Mouse (Mus musculus) left cerebral cortex, postnatal 10 days (tissue): ENCODE measurements at regions not wholly inside any gene's neighbourhood (a gene's known extent, or its start where the extent isn't known, plus 50 kb on each side); places are given as distances from the start of the nearest gene placed in this dataset.
"Not testable (repeated sequence)": the region's sequence is repeated elsewhere in the genome, so short reads cannot be mapped to it uniquely, and the experiment has no call there.

ENCODE experiments used
- DNase-seq, 2 experiments: peaks; one replicate each; pipeline ENCODE4 v3.0.0; 2021 to 2022; ENCODE audit warnings: low spot score in 2 of 2, mixed read lengths in 1 of 2; ENCODE audit errors: extremely low spot score in 1 of 2
- intact Hi-C: fragments of 180-260 bp; cut with DNase I; formaldehyde crosslinking; loops from one replicate; pipeline ENCODE4 v1.15.1; 2025

DNA sequence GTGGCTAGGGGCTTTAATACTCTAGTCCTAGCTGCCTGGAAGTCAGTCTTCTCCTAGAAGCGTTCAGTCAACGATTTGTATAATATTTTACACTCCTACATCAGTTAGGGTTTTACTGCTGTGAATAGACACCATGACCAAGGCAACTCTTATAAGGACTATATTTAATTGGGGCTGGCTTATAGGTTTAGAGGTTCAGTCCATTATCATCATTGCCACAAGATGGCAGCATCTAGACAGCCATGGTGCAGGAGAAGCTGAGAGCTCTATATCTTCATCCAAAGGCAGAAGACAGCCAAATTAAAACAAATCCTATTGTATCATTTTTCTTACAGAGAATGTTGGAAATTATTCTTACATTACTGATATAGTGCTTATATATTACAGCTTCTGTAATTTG is 167.0 kb upstream of the Ndn start:
- DNase-seq: no peak
- intact Hi-C loops: no loop called here

DNA sequence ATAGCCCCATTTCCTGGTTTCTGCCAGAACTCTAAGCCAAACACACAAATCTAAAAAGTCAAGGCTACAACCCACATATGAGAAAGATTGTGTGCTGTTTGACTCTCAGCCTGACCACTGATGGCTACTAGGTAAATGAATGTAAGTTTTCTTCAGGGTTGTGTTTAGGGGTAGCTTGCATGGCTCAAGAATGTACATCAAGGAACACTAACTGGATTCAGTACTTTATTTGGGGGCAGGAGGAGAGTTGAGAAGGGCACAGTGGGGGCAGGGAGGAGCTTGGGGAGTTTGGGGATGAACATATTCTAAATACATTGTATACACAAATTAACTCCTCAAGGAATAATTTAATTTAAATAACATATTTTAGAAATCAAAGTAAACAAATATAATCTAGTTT is 137.8 kb upstream of the Ndn start:
- intact Hi-C loops: no loop called here

DNA sequence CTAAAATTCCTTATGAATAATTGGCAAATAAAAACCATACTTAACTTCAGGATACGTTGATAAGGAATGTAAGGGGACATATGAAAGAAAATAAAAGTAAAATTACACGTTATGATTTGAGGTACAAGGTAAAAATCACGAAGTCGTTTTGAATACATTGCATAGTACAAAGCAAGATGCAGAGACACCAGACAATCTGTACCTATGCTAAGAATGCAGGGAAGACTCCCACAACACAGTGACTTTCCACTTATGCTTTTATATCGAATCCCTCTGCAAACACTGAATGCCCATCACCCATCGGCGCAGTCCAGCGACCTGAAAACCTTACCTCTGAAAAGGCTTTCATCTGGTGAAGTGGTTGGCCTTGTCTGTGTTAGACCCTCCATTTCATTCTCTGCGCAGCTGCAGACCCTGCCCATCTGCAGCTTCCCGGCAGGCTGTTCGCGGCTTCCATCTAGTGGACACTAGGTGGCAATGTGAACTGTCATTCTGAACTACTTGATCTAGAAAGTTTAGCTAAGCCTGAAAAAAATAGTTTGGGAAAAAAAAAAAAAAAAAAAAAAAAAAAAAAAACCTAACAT is 137.2 kb upstream of the Ndn start:
- intact Hi-C loops: no loop called here
- DNase-seq: peak in 1 of 2 experiments; percentile 48

More for the DNA sequence above, 137.8 kb upstream of the Ndn start:
- no peak for DNase-seq

DNA sequence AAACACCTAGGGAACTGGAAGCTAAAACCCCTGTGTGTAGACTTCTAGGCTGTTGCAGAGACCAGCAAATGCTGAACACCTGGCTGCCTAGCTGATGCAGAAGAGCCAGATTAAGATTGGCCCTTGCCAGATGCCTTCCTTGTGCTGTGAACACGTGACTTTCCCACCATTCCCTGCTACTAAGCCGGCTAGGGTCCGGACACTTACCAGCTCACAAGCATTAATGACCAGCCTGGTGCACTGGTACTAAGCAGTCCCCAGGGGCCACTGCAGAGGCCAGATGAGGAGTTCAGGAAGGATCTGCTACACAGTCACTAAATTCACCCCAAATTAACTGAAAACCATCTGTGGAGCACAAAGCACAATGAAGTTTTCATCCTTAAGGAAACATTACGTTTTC is 121.2 kb upstream of the Ndn start:
- intact Hi-C loops: no loop called here
- DNase-seq: no peak

DNA sequence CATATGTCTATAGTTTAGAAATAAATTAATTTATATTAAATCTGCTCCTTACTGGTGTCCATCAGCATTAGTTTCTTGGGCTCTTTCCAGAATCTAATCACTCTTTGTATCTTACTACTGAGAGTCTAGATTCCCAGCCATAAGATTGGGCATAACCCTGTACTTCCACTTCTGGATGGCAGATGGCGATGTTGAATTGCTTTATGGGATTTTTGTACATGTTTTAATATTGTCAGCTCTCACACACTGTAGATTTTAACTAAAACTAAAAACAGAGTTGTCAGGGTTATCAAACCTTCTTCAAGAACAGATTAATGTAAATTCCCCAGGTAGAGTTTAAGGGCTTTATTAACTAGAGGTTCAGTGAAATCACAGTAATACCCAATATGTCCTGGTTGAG is 118.6 kb upstream of the Ndn start:
- DNase-seq: no peak
- intact Hi-C loops: no loop called here

DNA sequence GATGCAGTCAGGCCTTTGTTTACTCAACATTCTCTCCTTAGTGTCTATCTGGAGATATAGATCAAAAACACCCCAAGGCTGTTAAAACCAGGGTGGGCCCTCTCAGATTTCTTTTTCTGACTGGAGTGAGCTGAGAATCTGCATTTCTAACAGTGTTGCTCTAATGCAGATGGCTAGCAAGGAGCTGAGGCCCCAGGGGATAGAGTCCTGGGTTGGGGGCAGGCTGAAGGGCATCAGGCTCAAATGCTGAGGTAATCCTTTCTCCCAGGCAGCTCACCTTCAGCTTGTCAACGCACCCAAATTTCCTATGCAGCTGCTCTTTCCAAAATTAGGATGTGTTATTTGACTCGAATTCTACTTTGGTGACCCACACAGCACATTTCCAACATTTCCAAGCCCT is 115.7 kb upstream of the Ndn start:
- intact Hi-C loops: loop anchor here (2.0 kb wide), 1 partner anchor 148 kb away; no protein-coding TSS in a partner anchor
- no peak for DNase-seq

DNA sequence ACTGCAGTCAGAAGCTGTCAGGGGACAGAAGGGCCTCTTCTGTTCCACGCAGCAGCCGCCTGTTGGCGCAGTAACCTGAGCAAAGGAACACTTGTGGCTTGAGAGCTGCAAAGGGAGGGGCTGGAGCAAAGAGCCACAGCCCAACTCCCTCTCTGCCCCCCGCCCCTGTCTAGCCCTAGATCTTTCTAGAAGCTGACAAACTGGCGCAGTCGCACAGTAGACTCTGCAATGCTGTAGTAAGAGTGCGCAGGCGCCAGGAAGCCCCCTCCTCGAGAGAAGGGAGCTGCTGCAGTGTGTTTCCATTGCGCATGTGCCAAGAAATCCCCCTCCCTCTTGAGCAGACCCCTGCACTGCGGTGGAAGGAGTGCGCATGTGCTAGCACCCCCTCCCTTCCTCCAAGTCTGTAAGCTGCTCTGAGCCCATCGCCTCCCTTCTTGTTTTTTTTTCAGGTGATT is 115.2 kb upstream of the Ndn start:
- intact Hi-C loops: loop anchor here (2.0 kb wide), 1 partner anchor 148 kb away; no protein-coding TSS in a partner anchor
- peak; percentile 76 to 78 for DNase-seq

DNA sequence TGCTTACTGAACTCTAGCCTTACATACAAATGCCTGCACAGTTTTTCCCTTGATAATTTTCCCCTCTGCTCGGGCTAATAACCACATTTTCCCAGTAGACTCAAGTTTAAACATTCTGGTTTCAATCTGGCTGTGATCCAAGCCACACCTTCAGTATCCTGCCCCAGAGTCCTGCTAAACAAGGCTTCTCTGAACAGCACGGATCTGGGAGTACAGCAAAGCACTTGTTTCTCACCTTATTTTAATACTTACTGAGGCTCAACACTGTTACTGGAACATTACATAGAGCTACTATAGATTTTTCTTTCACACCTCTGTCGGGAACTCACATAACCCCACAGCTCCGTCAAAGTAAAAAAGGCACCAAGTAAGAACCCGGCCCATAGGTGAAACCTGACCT is 114.3 kb upstream of the Ndn start:
- no peak for DNase-seq
- intact Hi-C loops: no loop called here

DNA sequence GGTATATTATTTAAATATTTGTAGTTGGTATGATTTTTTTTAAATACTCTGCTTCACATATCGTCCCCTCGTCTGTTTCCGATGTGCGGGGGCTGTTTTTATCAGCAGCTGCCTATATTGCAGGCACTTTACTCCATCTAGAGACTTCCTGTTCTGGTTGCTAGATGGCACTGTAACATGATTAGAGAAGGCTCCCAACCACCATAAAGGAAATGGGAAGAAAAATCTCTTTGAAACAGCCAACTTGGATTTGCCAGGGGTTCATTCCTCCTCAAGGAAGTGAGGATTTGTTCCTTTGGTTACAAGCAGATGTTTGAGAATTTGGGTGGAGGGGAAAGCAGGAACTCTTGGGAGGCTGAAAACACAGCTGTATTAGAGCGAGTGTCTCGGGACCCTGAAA is 112.3 kb upstream of the Ndn start:
- intact Hi-C loops: no loop called here
- no peak for DNase-seq

DNA sequence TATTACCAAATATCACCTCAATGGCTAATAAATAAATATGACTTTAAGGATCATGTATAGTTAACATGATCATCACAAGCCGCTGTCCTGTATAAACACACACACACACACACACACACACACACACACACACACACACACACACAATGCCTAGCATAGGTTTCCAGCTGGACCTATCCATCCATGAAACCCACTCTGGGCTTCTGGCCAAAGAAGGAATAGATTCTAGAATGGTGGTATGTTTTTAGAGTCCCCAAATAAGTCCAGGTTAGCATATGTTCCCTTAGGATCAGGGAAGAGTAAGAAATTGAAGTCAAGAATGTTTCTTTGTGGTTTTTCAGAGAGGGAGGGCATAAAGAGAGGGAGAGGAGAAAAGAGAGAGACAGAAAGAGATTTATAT is 110.6 kb upstream of the Ndn start:
- no peak for DNase-seq
- intact Hi-C loops: no loop called here

DNA sequence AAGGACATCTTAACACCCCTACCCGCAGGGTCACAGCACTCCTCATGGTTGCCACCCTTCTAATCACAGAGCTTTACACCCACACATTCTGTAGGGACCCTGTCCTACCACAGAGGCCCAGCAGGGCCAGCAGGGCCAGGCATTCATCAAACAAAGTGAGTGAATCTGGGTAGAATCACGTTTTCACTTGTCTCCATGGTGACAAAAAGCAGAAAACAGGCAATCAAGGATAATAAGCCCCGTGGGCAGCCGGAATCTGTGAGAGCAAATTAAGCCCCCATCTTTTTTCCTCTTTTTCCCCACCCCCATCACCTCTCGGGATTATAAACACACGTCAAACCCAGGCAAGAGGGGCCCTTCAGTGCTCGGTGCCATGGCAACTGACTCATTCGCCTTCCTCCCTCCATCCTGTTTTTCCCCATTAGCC is 84.7 kb upstream of the Ndn start:
- DNase-seq: peak; percentile 1 to 17
- intact Hi-C loops: no loop called here

DNA sequence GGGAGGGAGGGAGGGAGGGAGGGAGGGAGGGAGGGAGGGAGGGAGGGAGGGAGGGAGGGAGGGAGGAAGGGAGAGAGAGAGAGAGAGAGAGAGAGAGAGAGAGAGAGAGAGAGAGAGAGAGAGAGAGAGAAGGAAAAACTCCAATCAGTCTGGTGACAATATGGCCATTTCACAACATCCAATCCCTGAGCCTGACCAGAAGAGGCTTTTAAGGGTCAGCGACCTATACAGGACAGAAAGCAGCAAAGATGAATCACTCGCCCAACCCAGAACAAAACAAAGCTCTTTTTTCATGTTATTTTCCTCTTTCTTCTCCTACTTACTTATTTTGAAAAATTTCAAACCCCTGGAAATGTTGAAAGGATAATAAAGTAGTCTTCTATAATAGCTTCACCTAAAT is 84.2 kb upstream of the Ndn start:
- intact Hi-C loops, DNase-seq: not testable (repeated sequence)

DNA sequence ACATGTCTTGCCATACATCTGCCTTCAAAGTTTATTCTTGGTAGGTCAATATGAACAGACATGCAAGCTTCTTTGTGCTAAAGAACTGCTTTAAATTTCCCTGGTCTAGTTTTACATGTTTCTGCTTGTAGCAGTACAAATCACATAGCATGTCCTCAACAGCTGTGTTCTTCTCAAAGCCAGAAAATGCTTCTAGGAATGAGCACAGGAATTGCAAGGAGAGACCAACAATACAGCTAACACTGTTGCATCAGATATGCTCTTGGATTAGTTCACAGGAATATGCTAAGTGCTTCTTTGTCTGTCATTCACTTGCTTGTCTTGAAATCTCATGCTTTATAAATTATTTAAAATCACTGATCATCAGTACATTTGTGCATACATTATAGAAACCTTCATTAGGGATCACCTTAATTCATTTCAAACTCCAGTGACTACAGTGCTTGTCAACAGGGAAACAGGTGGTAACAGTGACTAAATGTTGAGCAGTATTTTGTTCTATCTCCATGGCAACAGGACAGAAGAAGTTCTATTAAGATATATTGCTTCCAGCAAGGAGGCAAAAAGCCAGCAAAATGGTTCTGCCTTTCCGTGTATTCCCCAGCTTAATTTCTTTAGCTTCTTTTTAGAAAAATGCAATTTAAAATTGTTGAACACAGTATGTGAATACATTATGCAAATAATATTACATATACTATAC is 77.1 kb upstream of the Ndn start:
- intact Hi-C loops: no loop called here
- peak in 1 of 2 experiments; percentile 12 for DNase-seq

DNA sequence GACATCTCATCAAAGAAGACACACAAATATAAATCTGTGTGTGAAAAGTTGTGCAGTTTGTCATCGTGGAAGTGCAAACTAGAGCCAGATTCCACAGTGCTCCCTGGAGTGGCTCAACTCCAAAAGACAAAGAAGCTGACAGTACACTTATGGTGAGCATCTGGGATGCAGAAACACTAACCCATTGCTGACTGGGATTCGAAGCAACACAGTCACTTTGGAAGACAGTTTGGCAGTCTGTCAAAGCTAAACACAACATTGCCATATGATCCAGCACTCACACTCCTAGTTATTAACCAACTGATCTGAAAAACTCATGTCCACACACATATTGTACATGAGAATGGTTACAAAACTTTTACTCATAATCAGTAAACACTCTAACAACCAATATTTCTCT is 70.2 kb upstream of the Ndn start:
- no peak for DNase-seq

DNA sequence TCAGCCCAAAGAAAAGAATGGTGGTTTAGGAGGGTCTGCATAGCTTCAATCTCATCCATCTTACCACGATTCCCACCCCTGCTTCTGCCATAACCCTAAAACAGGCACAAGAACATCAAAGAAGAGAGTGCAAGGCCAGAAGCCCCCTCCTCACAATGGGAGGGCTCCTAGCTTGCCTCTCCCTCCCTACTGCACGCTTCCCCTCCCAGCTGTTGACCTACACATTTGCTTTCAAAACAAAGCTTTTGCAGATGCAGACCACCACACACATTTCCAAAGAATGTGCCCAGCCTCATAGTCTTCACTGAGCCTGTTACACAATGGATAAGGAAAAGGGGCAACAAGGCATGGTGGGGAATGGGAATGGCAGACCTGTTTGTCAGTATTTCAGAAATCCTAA is 67.9 kb upstream of the Ndn start:
- intact Hi-C loops: no loop called here
- DNase-seq: no peak

More for the DNA sequence above, 70.2 kb upstream of the Ndn start:
- intact Hi-C loops: no loop called here

DNA sequence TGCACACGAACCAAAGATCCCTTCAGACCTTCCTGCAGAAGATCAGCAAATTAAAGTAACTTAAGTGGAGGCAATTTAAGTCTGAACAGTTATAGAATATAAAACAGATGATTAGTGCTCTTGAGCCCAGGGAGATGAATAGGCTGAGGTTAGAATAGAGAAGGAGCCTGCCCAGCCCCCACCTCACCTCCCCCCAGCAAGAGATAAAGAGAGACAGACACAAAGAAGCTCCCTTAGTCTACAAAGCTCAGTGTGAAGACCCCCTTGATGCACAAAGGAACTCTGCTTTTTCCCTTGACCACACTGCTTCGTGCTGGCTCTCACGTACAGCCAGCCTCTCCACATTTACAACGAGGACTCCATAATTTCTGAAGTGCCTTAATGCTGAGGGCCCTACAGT is 67.3 kb upstream of the Ndn start:
- intact Hi-C loops: no loop called here
- DNase-seq: no peak
